Mouse (Mus musculus) kidney, adult 2 months (tissue): ENCODE results near the gene Lsamp.

Experiments
- CTCF ChIP-seq: fragments of 200-500 bp; conservative IDR thresholded peaks from 2 replicates; pipeline ENCODE4 v1.5.1; 2011; ENCODE audit warnings: low read depth, mild to moderate bottlenecking, control low read depth, low read length, moderate library complexity, mixed read lengths; ENCODE audit not compliant: insufficient read depth, insufficient read length
- POLR2A ChIP-seq: fragments of 200-500 bp; IDR thresholded peaks from one replicate; pipeline ENCODE4 v1.6.1; 2011; ENCODE audit warnings: low read depth, low read length, control low read depth

DNA sequence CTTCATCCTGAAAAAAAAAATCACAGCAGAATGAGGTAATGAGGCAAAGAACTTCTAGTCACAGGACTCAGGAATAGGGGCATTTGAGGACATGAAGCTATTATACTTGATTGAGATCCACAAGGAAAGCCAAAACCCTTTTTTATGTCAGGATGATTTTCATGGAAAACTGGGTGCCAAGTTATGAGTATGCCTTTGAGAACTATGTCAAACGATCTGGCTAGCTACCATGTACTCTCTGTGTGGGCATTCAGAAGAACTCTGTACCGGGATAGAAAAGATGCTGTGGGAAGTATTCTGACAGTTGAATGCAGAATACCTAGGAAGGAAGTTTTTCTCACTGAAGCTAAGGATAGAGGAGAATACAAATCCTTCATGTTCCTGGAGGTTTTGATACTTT, 1801.4 kb downstream of the Lsamp start:
- no peak for TF ChIP-seq CTCF
- TF ChIP-seq POLR2A = no peak
